ENCODE assay signal across 8 mouse cellular contexts in the genomic region with DNA sequence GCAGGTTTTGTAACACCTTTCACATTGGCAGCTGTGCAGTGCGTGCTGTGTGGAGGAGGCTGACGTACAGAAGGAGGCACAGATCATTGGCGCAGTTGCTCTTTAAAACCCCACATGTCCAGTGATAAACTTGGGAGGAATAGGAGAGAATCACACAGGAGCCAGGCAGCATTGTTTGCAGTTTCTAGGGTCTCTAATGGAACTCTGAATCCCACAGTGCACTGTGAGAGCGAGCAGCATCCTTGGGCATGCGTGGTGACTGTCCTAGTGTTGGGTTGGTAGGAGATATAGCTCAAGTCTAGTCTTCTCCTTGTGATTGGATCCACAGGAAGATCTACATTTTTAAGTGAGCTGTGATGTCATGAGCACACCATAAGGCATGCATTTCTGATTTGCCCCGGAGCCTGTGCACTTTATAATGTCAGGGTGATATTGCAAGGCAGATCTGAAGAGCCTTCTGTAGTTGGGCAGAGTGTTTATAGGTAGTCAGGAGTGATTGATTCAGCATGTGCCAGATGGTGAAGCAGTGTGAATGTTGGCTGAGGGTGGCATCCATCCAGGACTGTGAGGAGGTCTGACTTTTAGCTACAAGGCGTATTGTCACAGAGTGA.
A peak's percentile ranks its signal among the peaks of the same experiment; 100 is the strongest.
DNase-seq lines count a peak whose midpoint lies in the region; ATAC-seq and TF ChIP-seq lines count a peak whose summit lies in the region.

No protein-coding gene starts in this region.

- H3K9me3 ChIP-seq in forebrain, embryonic 15.5 days, result no peaks in the 10 kb centered on the region
- no peaks in the 10 kb centered on the region for H3K9me3 ChIP-seq in forebrain, embryonic 12.5 days
- no peaks in the 10 kb centered on the region for H3K9me3 ChIP-seq in limb, embryonic 14.5 days (ENCODE audit: control insufficient read depth, low read length)

- ATAC-seq in forebrain, embryonic 15.5 days (replicated peaks), result peak; percentile 72
- no peak for ATAC-seq in forebrain, embryonic 12.5 days (ENCODE audit: low FRiP score)
- ATAC-seq in limb, embryonic 14.5 days (ENCODE audit: low FRiP score, low read depth), result 0 out of 2 replicates have a peak, but pooled peaks have one; percentile 39

- H3K36me3 ChIP-seq in forebrain, embryonic 15.5 days, result no peaks in the 10 kb centered on the region
- no peaks in the 10 kb centered on the region for H3K36me3 ChIP-seq in forebrain, embryonic 12.5 days (replicated peaks)
- H3K36me3 ChIP-seq in limb, embryonic 14.5 days (ENCODE audit: control insufficient read depth, insufficient read depth, low read length), result no peaks in the 10 kb centered on the region

- H3K4me2 ChIP-seq in forebrain, embryonic 15.5 days (replicated peaks), result no peak overlapping the region
- no peak overlapping the region for H3K4me2 ChIP-seq in forebrain, embryonic 12.5 days
- no peak overlapping the region for H3K4me2 ChIP-seq in limb, embryonic 14.5 days (replicated peaks; ENCODE audit: low read depth, low read length, severe bottlenecking)

- no peak overlapping the region for H3K9ac ChIP-seq in forebrain, embryonic 15.5 days (replicated peaks)
- no peak overlapping the region for H3K9ac ChIP-seq in forebrain, embryonic 12.5 days
- H3K9ac ChIP-seq in limb, embryonic 14.5 days (ENCODE audit: low read depth, low read length, severe bottlenecking), result no peak overlapping the region

- H3K27me3 ChIP-seq in forebrain, embryonic 15.5 days, result no peaks in the 10 kb centered on the region
- H3K27me3 ChIP-seq in forebrain, embryonic 12.5 days, result no peaks in the 10 kb centered on the region
- no peaks in the 10 kb centered on the region for H3K27me3 ChIP-seq in limb, embryonic 14.5 days (ENCODE audit: control insufficient read depth, insufficient read depth, low read length)

- WGBS in forebrain, embryonic 15.5 days, result 62% methylated on average over 7 of the region's 7 CpGs
- 84% methylated on average over 7 of the region's 7 CpGs for WGBS in forebrain, embryonic 12.5 days
- 53% methylated on average over 7 of the region's 7 CpGs for WGBS in limb, embryonic 14.5 days

- H3K27ac ChIP-seq in forebrain, embryonic 15.5 days (replicated peaks), result peak overlapping the region; percentile 80
- no peak overlapping the region for H3K27ac ChIP-seq in forebrain, embryonic 12.5 days
- 0 out of 2 replicates have a peak overlapping the region, but pooled peaks have one; percentile 26 for H3K27ac ChIP-seq in limb, embryonic 14.5 days (replicated peaks; ENCODE audit: low read depth, low read length)

- no peak overlapping the region for H3K4me3 ChIP-seq in forebrain, embryonic 15.5 days
- no peak overlapping the region for H3K4me3 ChIP-seq in forebrain, embryonic 12.5 days (replicated peaks)
- H3K4me3 ChIP-seq in limb, embryonic 14.5 days (replicated peaks; ENCODE audit: low read length), result no peak overlapping the region

- peaks cover 48% of the 10 kb centered on the region for H3K4me1 ChIP-seq in forebrain, embryonic 15.5 days
- peaks cover 44% of the 10 kb centered on the region for H3K4me1 ChIP-seq in forebrain, embryonic 12.5 days
- H3K4me1 ChIP-seq in limb, embryonic 14.5 days (ENCODE audit: control insufficient read depth, insufficient read depth, low read length), result peaks cover 37% of the 10 kb centered on the region

- peak; percentile 90 to 92 for DNase-seq in cerebellum, adult 18-20 months
- peak; percentile 48 for DNase-seq in induced T-regulatory cell, adult 2 months (ENCODE audit: low read depth)
- DNase-seq in limb, embryonic 14.5 days (ENCODE audit: low spot score), result no peak
- DNase-seq in yolk sac, embryonic 10.5 days (ENCODE audit: low spot score), result no peak
- no peak for DNase-seq in embryo, embryonic 10.5 days (ENCODE audit: low spot score)
- no peak for DNase-seq in lung, postnatal 36 days

- TF ChIP-seq POLR2A in limb, embryonic 14.5 days (IDR thresholded peaks at IDR 0.05; ENCODE audit: borderline replicate concordance, extremely low read depth, insufficient read depth, insufficient read length), result no peak

Comparison
In these comparisons a context has a peak if more than half of its experiments do, and no peak if none do; other contexts are left out.
1. DNase-seq: peak in cerebellum, adult 18-20 months (2 of 2) and induced T-regulatory cell, adult 2 months (single experiment); none in limb, embryonic 14.5 days (single experiment), yolk sac, embryonic 10.5 days (single experiment), embryo, embryonic 10.5 days (single experiment) and lung, postnatal 36 days (single experiment).